Mouse (Mus musculus) heart, adult 2 months (tissue): ENCODE data around the gene Apod. TPM values are rescaled to one million over a fixed set of nuclear protein-coding genes. Genes with fewer than 3 reads are reported as not detected.
"Not testable (repeated sequence)": the region's sequence is repeated elsewhere in the genome, so short reads cannot be mapped to it uniquely, and the experiment has no call there.

Experiments used
- DNase-seq, 2 experiments: peaks; one replicate each; pipeline ENCODE4 v3.0.0; 2021
- H3K27ac ChIP-seq: fragments of 200-600 bp; 2 replicates; pipeline ENCODE4 v1.8.1; 2022
- H3K27me3 ChIP-seq: fragments of 200-500 bp; 2 replicates; pipeline ENCODE4 v1.6.1; 2012; ENCODE audit warnings: mild to moderate bottlenecking, low read length, inconsistent platforms, mixed read lengths; ENCODE audit not compliant: control insufficient read depth, insufficient read depth
- H3K36me3 ChIP-seq: fragments of 200-500 bp; 2 replicates; pipeline ENCODE4 v1.6.1; 2012; ENCODE audit warnings: low read length, inconsistent platforms; ENCODE audit not compliant: control insufficient read depth, insufficient read depth
- H3K4me1 ChIP-seq: fragments of 200-500 bp; 2 replicates; pipeline ENCODE4 v1.6.1; 2011; ENCODE audit warnings: low read length; ENCODE audit not compliant: control insufficient read depth, insufficient read depth
- H3K4me3 ChIP-seq: fragments of 200-600 bp; 2 replicates; pipeline ENCODE4 v1.8.1; 2022
- H3K79me2 ChIP-seq: fragments of 200-500 bp; replicated peaks from 2 replicates; pipeline ENCODE4 v1.6.1; 2012; ENCODE audit warnings: mild to moderate bottlenecking, inconsistent platforms, low read length, moderate library complexity, mixed read lengths; ENCODE audit not compliant: control insufficient read depth, insufficient read depth
- H3K9ac ChIP-seq: fragments of 200-500 bp; 2 replicates; pipeline ENCODE4 v1.6.1; 2012; ENCODE audit warnings: low read depth, mild to moderate bottlenecking, control low read depth, inconsistent platforms, low read length, mixed read lengths
- CTCF ChIP-seq: fragments of 200-600 bp; IDR thresholded peaks from 2 replicates; pipeline ENCODE4 v1.8.1; 2022; ENCODE audit warnings: antibody characterized with exemption, mild to moderate bottlenecking, moderate library complexity
- EP300 ChIP-seq: fragments of 200-500 bp; IDR thresholded peaks from 2 replicates; pipeline ENCODE4 v1.6.1; 2011; ENCODE audit warnings: low read depth, low read length, control low read depth; ENCODE audit not compliant: insufficient read depth
- POLR2A ChIP-seq: fragments of 200-500 bp; IDR thresholded peaks from 2 replicates; pipeline ENCODE4 v1.6.1; 2011; ENCODE audit warnings: mild to moderate bottlenecking, low read depth, low read length, control low read depth; ENCODE audit not compliant: insufficient read depth
- WGBS: fragments of 180-500 bp; shearing (Covaris S2); methylation state at CpG from one replicate; pipeline ENCODE4 v1.1.7; 2018; 5-methylcytosine and 5-hydroxymethylcytosine counted together
- intact Hi-C: fragments of 180-260 bp; cut with DNase I; formaldehyde crosslinking; loops from one replicate; pipeline ENCODE4 v1.15.1; 2025
- polyA plus RNA-seq: library from polyadenylated mRNA; depleted of rRNA; stranded (reverse); fragments of >200 nt; gene quantifications from 2 replicates; pipeline ENCODE4 v1.2.3, GENCODE M21; 2012
- total RNA-seq, 2 experiments: library from RNA; stranded (reverse); gene quantifications; 2 replicates each; pipeline ENCODE4 v1.2.3; 2021

Gene Apod
- total and polyA plus RNA-seq, 3 experiments = 4.7 to 7.5 (median 5.3) TPM

DNA sequence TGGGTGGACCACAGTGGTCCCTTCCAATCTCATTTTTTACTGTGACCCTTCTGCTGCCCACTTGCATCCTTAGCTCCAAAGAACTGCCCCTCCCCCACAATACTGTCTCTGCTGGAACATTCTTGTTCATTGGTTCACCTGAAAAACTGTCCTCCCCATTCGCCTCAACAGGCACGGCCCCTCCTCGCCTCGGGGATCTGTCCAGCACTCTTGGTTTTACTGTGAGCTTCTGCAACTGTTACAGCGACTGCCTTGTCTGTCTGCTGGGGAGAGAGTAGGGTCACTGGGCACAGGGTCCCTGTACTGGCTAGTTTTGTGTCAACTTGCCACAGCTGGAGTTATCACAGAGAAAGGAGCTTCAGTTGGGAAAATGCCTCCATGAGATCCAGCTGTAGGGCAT lies 24.7 kb upstream of the Apod start:
- intact Hi-C loops = no loop called here
- H3K4me1 ChIP-seq = peaks cover 2% of the 10 kb centered on the region; the same call in 1 of the 2 replicates
- H3K9ac ChIP-seq = no peak overlapping the region
- peaks cover 3% of the 10 kb centered on the region; the same call in 1 of the 2 replicates for H3K36me3 ChIP-seq
- DNase-seq = no peak
- H3K79me2 ChIP-seq = no peaks in the 10 kb centered on the region
- WGBS = 66% methylated on average over 5 of the region's 5 CpGs
- H3K27me3 ChIP-seq = no peaks in the 10 kb centered on the region
- H3K4me3 ChIP-seq = no peak overlapping the region
- TF ChIP-seq EP300 = no peak
- no peak for TF ChIP-seq POLR2A
- no peak for TF ChIP-seq CTCF
- H3K27ac ChIP-seq = no peak overlapping the region

- H3K79me2 ChIP-seq = no peaks in the 10 kb centered on the region
- DNase-seq = no peak
- WGBS = 51% methylated on average over 3 of the region's 3 CpGs
- intact Hi-C loops = no loop called here
- H3K27ac ChIP-seq = no peak overlapping the region
- H3K9ac ChIP-seq = no peak overlapping the region
- H3K4me1 ChIP-seq = peaks cover 2% of the 10 kb centered on the region; the same call in 1 of the 2 replicates
- no peaks in the 10 kb centered on the region for H3K36me3 ChIP-seq
- no peak overlapping the region for H3K4me3 ChIP-seq
- no peak for TF ChIP-seq POLR2A
- TF ChIP-seq EP300 = no peak
- TF ChIP-seq CTCF = no peak
- H3K27me3 ChIP-seq = no peaks in the 10 kb centered on the region
These were observed 23.3 kb upstream of the Apod start for GRCm38 (mm10) chr16:31337956-31338355.

DNA sequence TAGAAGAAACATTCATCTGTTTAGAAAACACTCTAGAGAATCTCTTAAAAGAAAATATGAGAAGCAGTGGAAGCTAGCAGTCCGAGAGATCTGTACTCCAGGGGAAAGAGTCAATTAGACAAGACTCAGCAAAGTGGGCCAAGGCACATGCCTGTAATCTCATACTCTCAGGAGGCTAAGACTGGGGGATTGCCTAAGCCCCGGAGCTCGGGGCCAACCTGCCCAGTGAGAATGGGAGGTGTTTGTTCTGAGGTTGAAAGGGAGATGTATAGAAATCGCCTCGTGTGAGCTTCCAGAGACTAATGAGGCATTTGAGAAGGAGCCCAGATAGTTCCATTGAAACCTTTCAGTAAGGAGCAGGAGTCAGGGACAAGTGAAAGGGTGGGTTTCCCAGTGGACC lies 20.2 kb upstream of the Apod start:
- no peaks in the 10 kb centered on the region for H3K36me3 ChIP-seq
- H3K79me2 ChIP-seq = no peaks in the 10 kb centered on the region
- no peak overlapping the region for H3K9ac ChIP-seq
- no peak overlapping the region for H3K4me3 ChIP-seq
- 51% methylated on average over 5 of the region's 5 CpGs for WGBS
- H3K4me1 ChIP-seq = peaks cover 3% of the 10 kb centered on the region
- no peak for DNase-seq
- TF ChIP-seq EP300 = no peak
- no peak for TF ChIP-seq CTCF
- no peak for TF ChIP-seq POLR2A
- intact Hi-C loops = no loop called here
- no peak overlapping the region for H3K27ac ChIP-seq
- H3K27me3 ChIP-seq = no peaks in the 10 kb centered on the region

GRCm38 (mm10) chr16:31332586-31332985 lies 18.0 kb upstream of the Apod start:
- TF ChIP-seq CTCF (no peak), EP300 (no peak), POLR2A (no peak)
- Histone ChIP-seq H3K4me3 (no peak overlapping the region), H3K27ac (no peak overlapping the region)

DNA sequence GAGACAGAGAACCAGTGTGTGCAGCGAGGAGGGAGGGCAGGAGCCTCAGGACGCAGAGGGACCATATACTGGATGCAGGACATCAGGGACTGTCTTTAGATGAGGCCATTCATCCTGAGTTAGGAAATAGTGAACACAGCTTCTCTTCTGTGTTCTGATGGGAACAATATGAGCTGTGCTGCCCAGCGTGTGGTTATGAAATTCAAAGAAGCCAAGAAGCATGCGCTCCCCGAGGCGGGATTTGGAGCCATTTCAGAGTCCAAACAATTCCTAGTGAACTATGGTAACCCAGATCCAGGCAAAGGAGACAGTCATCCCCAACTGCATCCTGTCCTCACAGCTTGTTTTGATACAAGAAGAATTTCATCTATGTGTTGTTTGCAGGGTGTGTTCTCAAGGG lies 16.4 kb upstream of the Apod start:
- peak; percentile 64 to 70 for DNase-seq
- H3K4me3 ChIP-seq, H3K9ac ChIP-seq, H3K79me2 ChIP-seq, intact Hi-C loops, H3K27me3 ChIP-seq, H3K36me3 ChIP-seq: not testable (repeated sequence)
- WGBS = 44% methylated on average over 6 of the region's 6 CpGs
- peak overlapping the region; percentile 36 for H3K27ac ChIP-seq
- peaks cover 13% of the 10 kb centered on the region for H3K4me1 ChIP-seq

More at GRCm38 (mm10) chr16:31332586-31332985, 18.0 kb upstream of the Apod start:
- Histone ChIP-seq H3K4me1 (peaks cover 4% of the 10 kb centered on the region), H3K27me3 (no peaks in the 10 kb centered on the region), H3K9ac (no peak overlapping the region), H3K79me2 (no peaks in the 10 kb centered on the region), H3K36me3 (no peaks in the 10 kb centered on the region)
- DNase-seq = no peak
- intact Hi-C loops = no loop called here

DNA sequence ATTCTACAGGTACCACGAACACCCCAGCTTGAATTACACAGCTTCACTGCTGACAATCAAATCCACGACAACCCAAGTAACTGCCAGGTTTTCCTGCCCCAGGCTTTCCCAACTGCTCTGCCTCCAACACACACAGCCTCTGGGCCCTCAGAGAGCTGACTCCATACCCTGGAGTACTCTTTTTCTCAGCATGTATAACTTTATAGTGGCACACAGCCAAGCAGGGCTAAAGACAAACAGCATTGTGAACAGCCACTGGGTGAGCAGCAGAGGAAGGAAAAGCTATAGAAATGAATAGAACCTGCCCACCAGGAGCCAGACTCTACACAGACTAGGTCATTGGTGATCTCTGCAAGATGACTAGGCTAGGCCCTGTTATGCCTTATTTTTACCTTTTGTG lies 15.1 kb upstream of the Apod start:
- Histone ChIP-seq H3K27me3 (no peaks in the 10 kb centered on the region), H3K36me3 (0 out of 2 replicates have a peak, but pooled peaks cover 2% of the 10 kb centered on the region), H3K9ac (no peak overlapping the region), H3K27ac (no peak overlapping the region), H3K79me2 (no peaks in the 10 kb centered on the region), H3K4me3 (no peak overlapping the region), H3K4me1 (peaks cover 17% of the 10 kb centered on the region)
- TF ChIP-seq POLR2A (no peak), EP300 (no peak), CTCF (no peak)
- intact Hi-C loops = loop anchor here (5.0 kb wide), 2 partner anchors 37 to 67 kb away; no protein-coding TSS in a partner anchor
- no peak for DNase-seq
- WGBS = 71% methylated on average over 2 of the region's 2 CpGs
